Mouse (Mus musculus) bone marrow, adult 2 months (tissue): ENCODE results near the gene Srsf1. TPM values are rescaled to one million over a fixed set of nuclear protein-coding genes. Genes with fewer than 3 reads are reported as not detected.

Experiments used
- H3K27ac ChIP-seq: fragments of 200-500 bp; 2 replicates; pipeline ENCODE4 v1.5.1; 2012; ENCODE audit warnings: low read depth, mild to moderate bottlenecking, control low read depth, inconsistent platforms, low read length; ENCODE audit not compliant: control insufficient read depth, poor library complexity, insufficient read depth
- H3K4me1 ChIP-seq: fragments of 200-500 bp; 2 replicates; pipeline ENCODE4 v1.6.1; 2011; ENCODE audit warnings: low read length; ENCODE audit not compliant: control insufficient read depth, insufficient read depth
- H3K4me3 ChIP-seq: fragments of 200-500 bp; replicated peaks from 2 replicates; pipeline ENCODE3; 2011; ENCODE audit warnings: mild to moderate bottlenecking, low read depth, low read length, control low read depth; ENCODE audit not compliant: control insufficient read depth
- CTCF ChIP-seq: fragments of 200-500 bp; IDR thresholded peaks from 2 replicates; pipeline ENCODE4 v1.5.1; 2011; ENCODE audit warnings: low read length, control low read depth; ENCODE audit not compliant: control insufficient read depth, insufficient read depth
- POLR2A ChIP-seq: fragments of 200-500 bp; IDR thresholded peaks from 2 replicates; pipeline ENCODE4 v1.6.1; 2011; ENCODE audit warnings: low read depth, mild to moderate bottlenecking, control low read depth, low read length, borderline replicate concordance; ENCODE audit not compliant: control insufficient read depth
- WGBS: fragments of 180-500 bp; shearing (Covaris S2); methylation state at CpG from one replicate; pipeline ENCODE4 v1.1.7; 2018; 5-methylcytosine and 5-hydroxymethylcytosine counted together
- polyA plus RNA-seq: library from polyadenylated mRNA; stranded (reverse); fragments of >200 nt; gene quantifications from 2 replicates; pipeline ENCODE4 v1.2.4, GENCODE M21; 2011; ENCODE audit warnings: low replicate concordance; ENCODE audit not compliant: missing spikeins, insufficient read depth, insufficient read length

The Srsf1 gene
- polyA plus RNA-seq, 1 experiment: 249 TPM

GRCm38 (mm10) chr11:88086737-88087627, 39.8 kb downstream of the Srsf1 start:
- WGBS: 11% methylated on average over 25 of the region's 25 CpGs
- Histone ChIP-seq H3K4me1 (no peaks in the 10 kb centered on the region), H3K27ac (no peak overlapping the region), H3K4me3 (no peak overlapping the region)
- TF ChIP-seq POLR2A: no peak

- 66% methylated on average over 5 of the region's 5 CpGs for WGBS
- H3K4me3 ChIP-seq: no peak overlapping the region
- H3K4me1 ChIP-seq: no peaks in the 10 kb centered on the region
- H3K27ac ChIP-seq: no peak overlapping the region
- TF ChIP-seq POLR2A (no peak), CTCF (no peak)
Observed at GRCm38 (mm10) chr11:88089150-88089549, 42.0 kb downstream of the Srsf1 start.

- TF ChIP-seq POLR2A (no peak), CTCF (no peak)
- Histone ChIP-seq H3K27ac (no peak overlapping the region), H3K4me1 (no peaks in the 10 kb centered on the region), H3K4me3 (no peak overlapping the region)
- 29% methylated on average over 5 of the region's 5 CpGs for WGBS
Observed at GRCm38 (mm10) chr11:88090293-88090692, 43.1 kb downstream of the Srsf1 start.

- Histone ChIP-seq H3K4me1 (no peaks in the 10 kb centered on the region), H3K27ac (no peak overlapping the region), H3K4me3 (no peak overlapping the region)
- TF ChIP-seq POLR2A: no peak
- WGBS: 4% methylated on average over 1 of the region's 1 CpGs
Observed at GRCm38 (mm10) chr11:88091949-88092348, 44.8 kb downstream of the Srsf1 start.

- Histone ChIP-seq H3K4me3 (no peak overlapping the region), H3K4me1 (peaks cover 4% of the 10 kb centered on the region), H3K27ac (no peak overlapping the region)
- 16% methylated on average over 4 of the region's 4 CpGs for WGBS
- TF ChIP-seq POLR2A (no peak), CTCF (no peak)
Observed at GRCm38 (mm10) chr11:88097173-88097572, 50.0 kb downstream of the Srsf1 start.

- Histone ChIP-seq H3K4me3 (peak within 1 kb of the TSS; percentile 34), H3K27ac (0 out of 2 replicates have a peak within 1 kb of the TSS, but pooled peaks have one; percentile 5), H3K4me1 (peaks cover 4% of the 10 kb centered on the region)
- TF ChIP-seq POLR2A (no peak), CTCF (no peak)
- WGBS: 38% methylated on average over 17 of the region's 17 CpGs
Observed at GRCm38 (mm10) chr11:88098021-88098729, 51.0 kb downstream of the Srsf1 start, which contains the start of gene Cuedc1. TSS of gene Cuedc1 (plus strand) at chr11:88098058.

GRCm38 (mm10) chr11:88098787-88099598, 51.8 kb downstream of the Srsf1 start:
- no peak; the same call in 1 of the 2 replicates for TF ChIP-seq POLR2A
- peak; percentile 18; the same call in 1 of the 2 replicates for TF ChIP-seq CTCF
- H3K27ac ChIP-seq: peak overlapping the region; percentile 50
- peak overlapping the region; percentile 34 for H3K4me3 ChIP-seq
- WGBS: under 1% methylated on average over 94 of the region's 95 CpGs
- peaks cover 4% of the 10 kb centered on the region for H3K4me1 ChIP-seq
